Mouse (Mus musculus): ENCODE measurements around the gene Btbd17.

GRCm38 (mm10) chr11:114809371-114809770 is 13.6 kb upstream of the Btbd17 start:
- no peak for TF ChIP-seq POLR2A (IDR thresholded peaks at IDR 0.05; ENCODE audit: borderline replicate concordance, low read depth, low read length)
- TF ChIP-seq CTCF (IDR thresholded peaks at IDR 0.05; ENCODE audit: low read depth, low read length): no peak
